Mouse (Mus musculus): ENCODE results near the gene Edem3. TPM values are rescaled to one million over a fixed set of nuclear protein-coding genes. Genes with fewer than 3 reads are reported as not detected.

The Edem3 gene
- polyA plus RNA-seq, 1 experiment from 2014 or later = 8.5 TPM

DNA sequence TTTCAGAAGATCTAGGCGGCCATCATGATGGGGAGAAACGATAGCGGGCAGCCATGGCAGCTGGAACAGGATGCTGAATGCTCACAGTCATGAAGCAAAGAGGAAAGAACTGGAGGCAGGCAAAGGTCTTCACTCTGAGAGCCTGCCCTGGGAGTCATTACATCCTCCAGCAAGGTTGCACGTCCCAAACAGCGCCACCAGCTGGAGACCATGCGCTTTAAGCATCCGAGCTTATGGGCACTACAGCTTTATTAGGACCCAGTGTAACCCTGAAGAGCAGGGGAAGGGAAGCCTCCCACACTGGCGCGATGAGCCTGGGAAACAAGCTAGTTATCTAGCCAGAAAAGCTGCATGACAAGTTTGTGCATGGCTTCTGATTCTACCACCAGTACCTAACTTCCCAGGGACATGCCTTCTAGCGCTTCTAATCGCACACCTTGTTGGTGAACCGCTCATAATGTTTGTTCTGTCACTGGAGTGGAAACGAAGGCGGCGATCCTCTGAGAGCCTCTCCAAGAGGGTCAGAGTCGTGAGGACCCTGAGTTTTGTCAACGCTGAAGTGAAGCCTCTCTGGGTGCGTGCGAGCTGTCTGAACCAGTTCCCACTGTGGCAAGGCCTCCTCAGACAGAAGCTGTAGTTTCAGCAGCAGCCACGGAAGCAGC, 106.3 kb downstream of the Edem3 start:
- no peak for ATAC-seq
- no peaks in the 10 kb centered on the region for H3K27me3 ChIP-seq (replicated peaks; ENCODE audit: control insufficient read depth, insufficient read depth, low read length)
- peak; percentile 50 for TF ChIP-seq CTCF (IDR thresholded peaks at IDR 0.05; ENCODE audit: low read depth)
- no peaks in the 10 kb centered on the region for H3K36me3 ChIP-seq (ENCODE audit: control insufficient read depth, insufficient read depth)
- WGBS = 59% methylated on average over 20 of the region's 20 CpGs
- no peaks in the 10 kb centered on the region for H3K4me1 ChIP-seq (replicated peaks; ENCODE audit: control insufficient read depth, insufficient read depth, low read length)
- no peak overlapping the region for H3K27ac ChIP-seq (ENCODE audit: low read depth, low read length)
- no peaks in the 10 kb centered on the region for H3K9me3 ChIP-seq (ENCODE audit: control insufficient read depth)
- no peak overlapping the region; the same call in 1 of the 2 replicates for H3K4me3 ChIP-seq (ENCODE audit: low read depth, low read length)
- no peak overlapping the region for H3K9ac ChIP-seq (ENCODE audit: low read depth, low read length)
- H3K4me2 ChIP-seq (replicated peaks; ENCODE audit: low read depth) = peak overlapping the region; percentile 13; the same call in 1 of the 2 replicates

DNA sequence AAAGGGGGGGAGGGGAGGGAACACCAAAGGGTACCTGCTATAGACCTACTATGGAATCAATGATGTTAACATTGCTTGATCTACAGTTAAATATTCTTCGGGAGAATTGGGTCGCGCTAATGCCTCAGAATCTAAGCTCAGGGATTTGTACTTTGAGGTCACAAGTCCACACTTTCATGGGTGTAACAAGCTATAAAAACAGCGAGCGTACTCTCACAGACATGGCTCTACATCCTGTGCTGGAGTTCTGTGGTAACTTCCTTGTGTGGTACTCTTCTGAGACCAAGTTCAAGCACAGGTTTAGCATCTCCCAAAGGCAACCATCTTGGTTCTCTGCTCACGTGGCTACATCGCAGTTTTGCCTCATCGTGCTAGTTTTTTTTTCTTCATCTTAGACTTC, 106.9 kb downstream of the Edem3 start:
- Histone ChIP-seq H3K9me3 (ENCODE audit: control insufficient read depth) (no peaks in the 10 kb centered on the region), H3K27me3 (replicated peaks; ENCODE audit: control insufficient read depth, insufficient read depth, low read length) (no peaks in the 10 kb centered on the region), H3K36me3 (ENCODE audit: control insufficient read depth, insufficient read depth) (no peaks in the 10 kb centered on the region), H3K4me3 (ENCODE audit: low read depth, low read length) (no peak overlapping the region), H3K27ac (ENCODE audit: low read depth, low read length) (no peak overlapping the region), H3K9ac (ENCODE audit: low read depth, low read length) (no peak overlapping the region), H3K4me1 (replicated peaks; ENCODE audit: control insufficient read depth, insufficient read depth, low read length) (no peaks in the 10 kb centered on the region), H3K4me2 (replicated peaks; ENCODE audit: low read depth) (peak overlapping the region; percentile 13; the same call in 1 of the 2 replicates)
- TF ChIP-seq CTCF (IDR thresholded peaks at IDR 0.05; ENCODE audit: low read depth) = no peak
- peak; percentile 57 for ATAC-seq
- WGBS = 72% methylated on average over 8 of the region's 8 CpGs

DNA sequence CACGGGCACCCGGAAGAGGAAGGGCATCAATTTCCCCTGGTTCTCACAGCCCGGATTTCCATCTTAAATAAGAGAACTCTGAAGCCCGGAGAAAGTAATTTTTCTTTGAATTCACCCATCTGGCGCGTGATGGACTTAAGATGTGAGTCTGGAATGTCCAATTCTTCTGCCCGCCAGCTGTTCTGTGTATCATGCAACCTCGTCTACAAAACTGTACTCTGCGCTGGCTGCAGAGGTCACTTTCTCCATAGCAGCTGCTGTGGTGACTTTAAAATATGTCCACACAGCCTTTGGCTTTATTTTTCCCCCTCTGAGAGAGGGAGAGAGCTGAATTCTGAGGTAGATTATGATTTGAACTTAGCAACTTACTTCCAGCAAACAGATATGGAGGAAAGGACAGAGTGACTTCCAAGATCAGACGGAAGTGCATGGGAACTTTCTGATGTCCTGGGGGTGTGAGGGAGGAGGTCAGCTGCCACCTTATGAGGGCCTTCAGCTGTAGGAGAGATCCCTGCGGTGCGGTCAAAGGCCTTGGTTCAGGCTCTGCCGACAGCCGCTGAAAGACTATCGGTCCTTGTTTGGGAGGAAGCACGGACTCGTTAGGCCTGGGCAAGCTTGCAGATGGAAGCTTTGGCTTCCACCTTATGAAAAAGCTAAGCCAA, 108.1 kb downstream of the Edem3 start:
- no peaks in the 10 kb centered on the region for H3K9me3 ChIP-seq (ENCODE audit: control insufficient read depth)
- no peaks in the 10 kb centered on the region for H3K27me3 ChIP-seq (replicated peaks; ENCODE audit: control insufficient read depth, insufficient read depth, low read length)
- no peaks in the 10 kb centered on the region for H3K4me1 ChIP-seq (replicated peaks; ENCODE audit: control insufficient read depth, insufficient read depth, low read length)
- no peak overlapping the region for H3K4me3 ChIP-seq (ENCODE audit: low read depth, low read length)
- H3K4me2 ChIP-seq (replicated peaks; ENCODE audit: low read depth) = no peak overlapping the region
- no peak for TF ChIP-seq CTCF (IDR thresholded peaks at IDR 0.05; ENCODE audit: low read depth)
- H3K36me3 ChIP-seq (ENCODE audit: control insufficient read depth, insufficient read depth) = no peaks in the 10 kb centered on the region
- no peak overlapping the region for H3K27ac ChIP-seq (ENCODE audit: low read depth, low read length)
- no peak overlapping the region for H3K9ac ChIP-seq (ENCODE audit: low read depth, low read length)
- WGBS = 66% methylated on average over 17 of the region's 17 CpGs
- no peak for ATAC-seq

DNA sequence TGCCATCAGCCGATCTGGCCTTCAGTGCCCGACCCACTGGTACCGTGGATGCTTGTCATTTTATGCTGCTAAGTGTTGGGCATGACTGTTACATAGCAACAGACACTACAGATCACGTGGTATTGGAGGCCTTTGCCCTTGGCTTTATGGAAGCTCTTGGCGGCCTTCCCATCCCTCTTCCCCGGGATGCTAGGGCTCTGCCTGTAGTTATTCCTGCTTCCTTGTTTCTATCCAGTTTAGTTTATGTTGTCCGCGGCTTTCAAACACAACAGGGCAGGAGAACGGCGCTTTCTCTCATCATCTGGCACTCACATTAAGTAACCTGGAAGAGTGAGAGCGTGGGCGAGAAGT, 108.6 kb downstream of the Edem3 start:
- TF ChIP-seq CTCF (IDR thresholded peaks at IDR 0.05; ENCODE audit: low read depth) = no peak
- Histone ChIP-seq H3K9ac (ENCODE audit: low read depth, low read length) (no peak overlapping the region), H3K36me3 (ENCODE audit: control insufficient read depth, insufficient read depth) (no peaks in the 10 kb centered on the region), H3K27me3 (replicated peaks; ENCODE audit: control insufficient read depth, insufficient read depth, low read length) (no peaks in the 10 kb centered on the region), H3K4me2 (replicated peaks; ENCODE audit: low read depth) (no peak overlapping the region), H3K9me3 (ENCODE audit: control insufficient read depth) (no peaks in the 10 kb centered on the region), H3K27ac (ENCODE audit: low read depth, low read length) (no peak overlapping the region), H3K4me3 (ENCODE audit: low read depth, low read length) (no peak overlapping the region), H3K4me1 (replicated peaks; ENCODE audit: control insufficient read depth, insufficient read depth, low read length) (no peaks in the 10 kb centered on the region)
- 77% methylated on average over 12 of the region's 12 CpGs for WGBS
- ATAC-seq = no peak

DNA sequence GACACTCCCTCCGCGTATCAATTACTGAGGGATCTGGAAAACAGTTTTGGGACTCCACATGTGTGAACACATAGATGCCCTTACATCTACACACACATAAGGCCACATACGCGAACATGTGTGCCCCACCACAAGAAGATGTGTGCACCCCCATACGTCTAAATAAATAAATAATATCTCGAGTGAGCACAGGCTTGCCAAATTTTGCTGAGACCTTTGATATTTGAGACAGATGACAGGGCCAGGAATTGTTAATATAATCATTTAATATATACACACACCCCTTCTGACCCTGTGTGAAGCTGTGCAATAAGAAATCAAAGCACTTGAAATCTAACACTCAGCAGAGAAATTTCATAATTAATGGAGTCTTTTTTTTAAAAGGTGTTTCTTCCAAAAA, 109.2 kb downstream of the Edem3 start:
- H3K9me3 ChIP-seq (ENCODE audit: control insufficient read depth) = no peaks in the 10 kb centered on the region
- no peaks in the 10 kb centered on the region for H3K36me3 ChIP-seq (ENCODE audit: control insufficient read depth, insufficient read depth)
- 79% methylated on average over 6 of the region's 6 CpGs for WGBS
- no peak overlapping the region for H3K9ac ChIP-seq (ENCODE audit: low read depth, low read length)
- no peak for TF ChIP-seq CTCF (IDR thresholded peaks at IDR 0.05; ENCODE audit: low read depth)
- no peak overlapping the region for H3K4me2 ChIP-seq (replicated peaks; ENCODE audit: low read depth)
- no peaks in the 10 kb centered on the region for H3K27me3 ChIP-seq (replicated peaks; ENCODE audit: control insufficient read depth, insufficient read depth, low read length)
- no peak overlapping the region for H3K27ac ChIP-seq (ENCODE audit: low read depth, low read length)
- no peaks in the 10 kb centered on the region for H3K4me1 ChIP-seq (replicated peaks; ENCODE audit: control insufficient read depth, insufficient read depth, low read length)
- H3K4me3 ChIP-seq (ENCODE audit: low read depth, low read length) = no peak overlapping the region
- ATAC-seq = no peak

Other genes with a start within 250 kb of the Edem3 start
- 6.0 and 7.4 TPM in 2 replicates for gene Fam129a, start 184.2 kb upstream of the Edem3 start, polyA plus RNA-seq (2015; fragmentation: Nextera tagmentation; extraction: Ambion mirVana)

Measured in intestine, postnatal 0 days (tissue).